Mouse (Mus musculus): ENCODE results near the gene Epn3. TPM values are rescaled to one million over a fixed set of nuclear protein-coding genes. Genes with fewer than 3 reads are reported as not detected.

Epn3 gene
- polyA plus RNA-seq, 1 experiment from 2014 or later, result 0.05 TPM

- ATAC-seq (ENCODE audit: low read depth) (no peak), DNase-seq (no peak)
- Histone ChIP-seq H3K4me1 (replicated peaks) (no peaks in the 10 kb centered on the region), H3K27ac (no peak overlapping the region), H3K4me2 (no peak overlapping the region), H3K9me3 (replicated peaks) (no peaks in the 10 kb centered on the region), H3K9ac (no peak overlapping the region), H3K4me3 (replicated peaks) (no peak overlapping the region), H3K36me3 (no peaks in the 10 kb centered on the region), H3K27me3 (no peaks in the 10 kb centered on the region)
- WGBS (ENCODE audit: insufficient replicate concordance), result 62% methylated on average over 8 of the region's 8 CpGs
Observed at GRCm38 (mm10) chr11:94533171-94533570, 33.4 kb upstream of the Epn3 start.

GRCm38 (mm10) chr11:94528879-94529278 lies 29.1 kb upstream of the Epn3 start:
- H3K36me3 ChIP-seq, result no peaks in the 10 kb centered on the region
- no peak for ATAC-seq (ENCODE audit: low read depth)
- H3K4me1 ChIP-seq (replicated peaks), result no peaks in the 10 kb centered on the region
- DNase-seq, result no peak
- no peak overlapping the region for H3K4me2 ChIP-seq
- no peaks in the 10 kb centered on the region for H3K27me3 ChIP-seq
- WGBS (ENCODE audit: insufficient replicate concordance), result 36% methylated on average over 3 of the region's 3 CpGs
- no peak overlapping the region for H3K9ac ChIP-seq
- no peak overlapping the region for H3K4me3 ChIP-seq (replicated peaks)
- no peaks in the 10 kb centered on the region for H3K9me3 ChIP-seq (replicated peaks)
- no peak overlapping the region for H3K27ac ChIP-seq

DNA sequence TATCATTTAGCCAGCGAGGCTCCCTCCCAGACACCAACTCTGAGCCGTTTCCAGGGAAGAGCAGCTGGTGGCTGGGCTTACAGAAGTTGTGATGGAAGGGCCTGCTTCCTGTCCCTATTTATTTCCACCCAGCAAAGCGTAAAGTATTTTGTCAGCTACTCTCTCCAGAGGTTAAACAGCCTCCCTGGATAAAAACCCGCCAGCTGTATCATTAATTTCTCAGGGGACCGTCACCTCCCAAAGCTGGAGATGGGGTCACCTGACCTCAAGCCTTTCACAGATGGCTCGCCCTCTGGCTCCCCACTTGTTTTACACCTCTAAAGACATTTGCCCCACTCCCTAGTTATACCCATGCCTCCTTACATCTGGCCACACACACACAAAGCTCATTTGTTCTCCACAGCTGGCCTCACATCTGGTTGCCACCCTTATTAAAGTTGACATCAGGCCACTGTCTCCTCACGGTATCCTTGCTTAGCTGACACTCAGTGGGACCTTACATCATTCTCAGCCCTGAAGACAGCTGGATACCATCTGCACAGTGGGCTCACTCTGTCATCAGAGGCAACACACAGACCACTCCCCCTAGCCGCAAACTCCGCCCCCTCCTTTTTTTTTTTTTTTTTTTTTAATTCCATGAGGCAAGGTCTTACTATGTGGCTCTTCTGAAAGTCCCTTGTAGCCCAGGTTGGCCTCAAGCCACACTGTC lies 26.6 kb upstream of the Epn3 start:
- H3K27ac ChIP-seq, result no peak overlapping the region
- H3K4me1 ChIP-seq (replicated peaks), result peaks cover 5% of the 10 kb centered on the region
- H3K4me3 ChIP-seq (replicated peaks), result no peak overlapping the region
- no peaks in the 10 kb centered on the region for H3K36me3 ChIP-seq
- no peak for ATAC-seq (ENCODE audit: low read depth)
- H3K9me3 ChIP-seq (replicated peaks), result no peaks in the 10 kb centered on the region
- DNase-seq, result no peak
- H3K4me2 ChIP-seq, result no peak overlapping the region
- 45% methylated on average over 9 of the region's 9 CpGs for WGBS (ENCODE audit: insufficient replicate concordance)
- H3K27me3 ChIP-seq, result peaks cover 4% of the 10 kb centered on the region
- H3K9ac ChIP-seq, result no peak overlapping the region

- H3K9me3 ChIP-seq (replicated peaks), result no peaks in the 10 kb centered on the region
- peak within 1 kb of the TSS; percentile 52 for H3K9ac ChIP-seq
- H3K4me3 ChIP-seq (replicated peaks), result peak within 1 kb of the TSS; percentile 59
- H3K27me3 ChIP-seq, result peaks cover 11% of the 10 kb centered on the region
- DNase-seq (peak; percentile 13), ATAC-seq (ENCODE audit: low read depth) (peak; percentile 55)
- H3K4me1 ChIP-seq (replicated peaks), result peaks cover 10% of the 10 kb centered on the region
- 2% methylated on average over 42 of the region's 42 CpGs for WGBS (ENCODE audit: insufficient replicate concordance)
- H3K36me3 ChIP-seq, result no peaks in the 10 kb centered on the region
- peak within 1 kb of the TSS; percentile 75 for H3K4me2 ChIP-seq
- no peak within 1 kb of the TSS for H3K27ac ChIP-seq
Observed at GRCm38 (mm10) chr11:94521219-94521843, 21.6 kb upstream of the Epn3 start, which contains the start of gene Mycbpap. Mycbpap (minus strand) TSS chr11:94521742.

DNA sequence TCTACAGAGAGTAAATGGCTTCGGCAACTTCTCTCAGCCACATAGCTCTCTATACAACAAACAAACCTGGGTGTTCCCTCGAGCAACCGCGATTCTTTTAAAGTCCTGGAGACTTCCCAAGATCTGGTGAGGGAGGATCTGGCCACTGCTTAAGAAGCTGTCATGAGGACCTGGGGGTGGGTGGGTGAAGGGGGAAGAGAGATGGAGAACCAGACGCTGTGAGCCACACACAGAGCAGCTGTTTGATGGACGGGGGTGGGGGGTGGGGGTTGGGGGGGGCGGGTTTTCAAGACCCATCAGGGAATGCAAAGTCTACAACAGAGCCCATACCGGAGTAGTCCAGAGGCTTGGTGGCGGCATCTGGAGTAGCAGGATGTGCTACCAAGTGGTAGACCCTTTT lies 13.7 kb upstream of the Epn3 start:
- H3K4me1 ChIP-seq (replicated peaks), result no peaks in the 10 kb centered on the region
- no peak overlapping the region for H3K27ac ChIP-seq
- no peak overlapping the region for H3K4me3 ChIP-seq (replicated peaks)
- no peaks in the 10 kb centered on the region for H3K36me3 ChIP-seq
- H3K9ac ChIP-seq, result no peak overlapping the region
- ATAC-seq (ENCODE audit: low read depth) (no peak), DNase-seq (no peak)
- 47% methylated on average over 9 of the region's 9 CpGs for WGBS (ENCODE audit: insufficient replicate concordance)
- no peak overlapping the region for H3K4me2 ChIP-seq
- H3K27me3 ChIP-seq, result 0 out of 2 replicates have a peak, but pooled peaks cover 4% of the 10 kb centered on the region
- H3K9me3 ChIP-seq (replicated peaks), result 0 out of 2 replicates have a peak, but pooled peaks cover 6% of the 10 kb centered on the region

DNA sequence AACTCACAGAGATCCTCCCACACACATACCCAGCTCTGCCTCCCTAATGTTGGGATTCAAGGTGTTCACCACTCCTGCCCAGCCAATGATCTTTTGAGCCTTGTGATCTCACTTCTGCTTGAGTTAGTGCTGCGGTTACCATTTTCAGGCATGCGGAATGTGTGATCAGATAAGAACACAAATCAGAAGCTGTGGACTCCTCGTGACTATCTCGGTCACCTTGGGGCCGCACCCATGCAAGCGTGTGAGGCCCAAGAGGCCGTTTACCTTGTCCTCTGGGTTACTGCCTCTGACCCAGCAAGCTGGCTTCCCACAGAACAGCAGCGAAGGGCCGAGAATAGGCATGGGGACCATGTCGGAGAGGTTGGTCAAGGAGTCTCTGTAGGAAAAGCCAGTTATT lies 9.2 kb upstream of the Epn3 start:
- Histone ChIP-seq H3K27ac (no peak overlapping the region), H3K27me3 (peaks cover 23% of the 10 kb centered on the region), H3K4me3 (replicated peaks) (no peak overlapping the region), H3K36me3 (no peaks in the 10 kb centered on the region), H3K4me1 (replicated peaks) (no peaks in the 10 kb centered on the region), H3K9me3 (replicated peaks) (0 out of 2 replicates have a peak, but pooled peaks cover 6% of the 10 kb centered on the region), H3K4me2 (no peak overlapping the region), H3K9ac (no peak overlapping the region)
- 62% methylated on average over 10 of the region's 10 CpGs for WGBS (ENCODE audit: insufficient replicate concordance)
- no peak for ATAC-seq (ENCODE audit: low read depth)
- no peak for DNase-seq

- no peak overlapping the region for H3K4me3 ChIP-seq (replicated peaks)
- H3K27me3 ChIP-seq, result peaks cover 79% of the 10 kb centered on the region
- H3K4me2 ChIP-seq, result no peak overlapping the region
- no peaks in the 10 kb centered on the region for H3K9me3 ChIP-seq (replicated peaks)
- WGBS (ENCODE audit: insufficient replicate concordance), result 61% methylated on average over 8 of the region's 8 CpGs
- no peaks in the 10 kb centered on the region for H3K36me3 ChIP-seq
- no peak overlapping the region for H3K27ac ChIP-seq
- H3K4me1 ChIP-seq (replicated peaks), result no peaks in the 10 kb centered on the region; the same call in 1 of the 2 replicates
- no peak for DNase-seq
- H3K9ac ChIP-seq, result no peak overlapping the region
- ATAC-seq (ENCODE audit: low read depth), result no peak
Observed at GRCm38 (mm10) chr11:94501482-94501881, 1.7 kb upstream of the Epn3 start.

- Histone ChIP-seq H3K36me3 (no peaks in the 10 kb centered on the region), H3K27me3 (peaks cover 87% of the 10 kb centered on the region), H3K4me1 (replicated peaks) (no peaks in the 10 kb centered on the region; the same call in 1 of the 2 replicates), H3K9me3 (replicated peaks) (no peaks in the 10 kb centered on the region), H3K9ac (no peak overlapping the region), H3K27ac (no peak overlapping the region), H3K4me3 (replicated peaks) (no peak overlapping the region), H3K4me2 (no peak overlapping the region)
- ATAC-seq (ENCODE audit: low read depth) (no peak), DNase-seq (no peak)
- WGBS (ENCODE audit: insufficient replicate concordance), result 29% methylated on average over 8 of the region's 8 CpGs
Observed at GRCm38 (mm10) chr11:94500362-94500761, 588 bp upstream of the Epn3 start.

DNA sequence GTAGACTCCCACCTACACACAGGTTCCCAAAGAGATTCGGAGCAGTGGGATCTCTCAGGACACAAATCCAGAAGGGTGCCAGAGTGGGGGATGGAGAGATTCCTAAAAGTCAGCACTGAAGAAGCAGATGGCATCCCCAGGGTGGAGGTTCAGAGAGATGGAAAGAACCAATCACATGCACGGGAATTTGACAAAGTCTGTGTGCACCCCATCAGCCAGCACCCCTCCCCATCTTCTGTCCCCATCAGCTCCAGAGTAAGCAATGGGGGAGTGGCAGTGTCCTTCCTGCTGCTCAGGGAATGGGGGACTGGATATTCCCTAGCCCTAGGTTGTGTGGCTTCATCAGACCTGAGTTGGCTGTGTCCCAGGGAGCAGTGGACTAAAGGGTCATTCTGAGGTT lies 739 bp downstream of the Epn3 start:
- no peak overlapping the region for H3K9ac ChIP-seq
- H3K4me3 ChIP-seq (replicated peaks), result no peak overlapping the region
- peak overlapping the region; percentile 44; the same call in 1 of the 2 replicates for H3K4me2 ChIP-seq
- no peaks in the 10 kb centered on the region; the same call in 1 of the 2 replicates for H3K4me1 ChIP-seq (replicated peaks)
- no peak for ATAC-seq (ENCODE audit: low read depth)
- H3K27ac ChIP-seq, result no peak overlapping the region
- H3K36me3 ChIP-seq, result no peaks in the 10 kb centered on the region
- H3K27me3 ChIP-seq, result peaks cover 84% of the 10 kb centered on the region
- DNase-seq, result no peak
- WGBS (ENCODE audit: insufficient replicate concordance), result 6% methylated on average over 2 of the region's 2 CpGs
- H3K9me3 ChIP-seq (replicated peaks), result no peaks in the 10 kb centered on the region

DNA sequence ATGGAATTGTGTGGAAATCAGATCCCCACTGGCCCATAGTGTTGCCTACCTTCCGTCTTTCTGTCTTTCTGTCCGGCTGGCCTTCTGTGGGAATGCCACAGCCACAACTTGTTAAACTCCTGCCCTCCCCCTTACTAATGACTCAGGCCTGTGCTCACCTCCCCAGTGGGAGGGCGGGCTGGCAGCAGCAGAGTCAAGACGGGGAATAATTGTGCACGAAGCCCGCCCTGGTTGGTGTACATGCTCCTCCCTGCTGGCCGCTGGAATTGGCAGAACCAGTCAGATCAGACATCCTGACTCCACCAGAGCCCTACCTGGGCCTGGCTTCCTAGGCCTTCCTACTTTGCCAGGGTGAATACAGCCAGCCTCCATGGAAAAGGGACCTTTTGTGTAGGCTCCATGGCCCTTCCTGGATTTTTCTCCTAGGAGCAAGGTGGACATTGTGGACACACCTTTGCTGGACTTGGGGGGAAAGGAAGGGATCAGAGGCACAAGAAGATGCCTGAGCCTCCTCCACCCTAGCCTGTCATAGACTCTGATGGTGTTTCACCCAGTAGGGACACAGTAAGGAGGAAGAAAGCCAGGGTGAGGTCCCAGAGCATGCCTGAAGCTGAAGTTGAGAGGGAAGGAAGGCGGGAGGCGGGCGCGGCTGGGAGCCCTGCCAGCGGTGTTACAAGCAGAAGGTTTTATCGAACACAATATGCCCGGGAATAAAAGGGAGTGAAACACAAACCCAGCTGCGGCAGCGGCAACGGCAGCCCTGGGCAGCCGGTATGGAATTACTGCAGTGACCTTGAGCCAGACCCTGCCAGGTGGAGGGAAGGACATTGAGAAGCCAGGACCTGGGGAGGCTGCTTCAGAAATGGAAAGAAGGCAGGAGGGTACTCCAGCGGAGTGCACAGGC lies 1.4 kb downstream of the Epn3 start:
- Histone ChIP-seq H3K4me3 (replicated peaks) (no peak overlapping the region), H3K9ac (no peak overlapping the region), H3K4me1 (replicated peaks) (no peaks in the 10 kb centered on the region; the same call in 1 of the 2 replicates), H3K9me3 (replicated peaks) (no peaks in the 10 kb centered on the region), H3K27me3 (peaks cover 84% of the 10 kb centered on the region), H3K36me3 (no peaks in the 10 kb centered on the region), H3K27ac (no peak overlapping the region), H3K4me2 (no peak overlapping the region)
- WGBS (ENCODE audit: insufficient replicate concordance), result 27% methylated on average over 19 of the region's 19 CpGs
- DNase-seq (no peak), ATAC-seq (ENCODE audit: low read depth) (no peak)

GRCm38 (mm10) chr11:94495415-94495814 lies 4.4 kb downstream of the Epn3 start:
- H3K36me3 ChIP-seq, result no peaks in the 10 kb centered on the region
- H3K27me3 ChIP-seq, result peaks cover 86% of the 10 kb centered on the region
- H3K9ac ChIP-seq, result no peak overlapping the region
- no peak overlapping the region for H3K4me3 ChIP-seq (replicated peaks)
- 63% methylated on average over 3 of the region's 3 CpGs for WGBS (ENCODE audit: insufficient replicate concordance)
- no peaks in the 10 kb centered on the region for H3K9me3 ChIP-seq (replicated peaks)
- H3K4me2 ChIP-seq, result no peak overlapping the region
- ATAC-seq (ENCODE audit: low read depth) (no peak), DNase-seq (no peak)
- no peaks in the 10 kb centered on the region; the same call in 1 of the 2 replicates for H3K4me1 ChIP-seq (replicated peaks)
- no peak overlapping the region for H3K27ac ChIP-seq

Measured in liver, embryonic 13.5 days (tissue).